Mouse (Mus musculus): ENCODE results near the gene Ugt2b37. TPM values are rescaled to one million over a fixed set of nuclear protein-coding genes. Genes with fewer than 3 reads are reported as not detected.
"Not testable (repeated sequence)": the region's sequence is repeated elsewhere in the genome, so short reads cannot be mapped to it uniquely, and the experiment has no call there.

The Ugt2b37 gene
- polyA plus RNA-seq (2015; fragmentation: Nextera tagmentation; extraction: Ambion mirVana), result not detected in 2 replicates

DNA sequence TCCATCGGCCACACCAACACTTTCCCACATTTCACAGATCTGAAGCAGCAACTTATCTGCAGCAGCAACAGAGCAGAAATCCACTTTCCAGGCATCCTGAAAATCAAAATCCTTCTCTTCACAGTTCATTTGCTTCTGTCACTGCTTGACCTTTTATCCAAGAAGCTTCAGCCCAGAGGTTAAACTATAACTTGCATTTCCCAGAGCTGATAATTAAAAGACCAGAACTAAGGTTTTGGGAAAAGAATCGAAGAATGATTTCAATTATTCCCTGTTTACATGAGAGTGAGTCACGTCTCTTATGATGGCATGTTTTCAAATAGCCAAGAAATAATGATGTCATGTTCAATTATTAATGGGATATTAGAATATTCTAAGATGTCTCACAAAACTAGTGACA is at the start of gene Ugt2b37:
TSS of gene Ugt2b37 (minus strand) at position 129 of the 400 bp plus-strand sequence.
- H3K4me3 ChIP-seq; H3K27me3 ChIP-seq (replicated peaks); H3K4me1 ChIP-seq; H3K27ac ChIP-seq (replicated peaks); H3K36me3 ChIP-seq; H3K9me3 ChIP-seq; H3K4me2 ChIP-seq; ATAC-seq (ENCODE audit: extremely low read depth, insufficient number of reproducible peaks, low FRiP score, low TSS enrichment); H3K9ac ChIP-seq: not testable (repeated sequence)
- 62% methylated on average over 3 of the region's 3 CpGs for WGBS

- H3K4me2 ChIP-seq, result not testable (repeated sequence)
Observed at GRCm38 (mm10) chr5:87286180-87286579, 31.6 kb upstream of the Ugt2b37 start.

DNA sequence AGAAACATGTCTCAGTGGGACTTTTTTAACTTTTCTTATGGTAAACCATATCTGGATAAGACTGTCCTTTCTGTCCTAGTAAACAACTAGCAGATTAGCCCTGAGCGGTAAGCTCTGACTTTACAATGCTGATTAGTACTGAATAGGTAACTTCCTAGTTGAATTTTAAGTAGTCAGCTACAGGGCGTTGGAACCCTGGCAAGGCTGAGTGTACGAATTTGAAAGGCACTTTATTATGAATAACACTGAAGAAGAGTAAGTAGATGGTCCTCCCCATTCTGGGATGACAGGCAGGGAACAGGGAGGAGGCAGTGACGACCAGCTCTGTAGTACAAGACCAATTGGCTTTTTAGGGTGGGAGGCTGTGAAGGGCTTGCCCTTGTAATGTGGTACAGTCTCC is 21.4 kb upstream of the Ugt2b37 start:
- not testable (repeated sequence) for H3K36me3 ChIP-seq; H3K9ac ChIP-seq; H3K27me3 ChIP-seq (replicated peaks); H3K4me1 ChIP-seq; H3K4me3 ChIP-seq; ATAC-seq (ENCODE audit: extremely low read depth, insufficient number of reproducible peaks, low FRiP score, low TSS enrichment); H3K4me2 ChIP-seq; H3K9me3 ChIP-seq; H3K27ac ChIP-seq (replicated peaks)
- WGBS, result 78% methylated on average over 4 of the region's 4 CpGs

More at GRCm38 (mm10) chr5:87286180-87286579, 31.6 kb upstream of the Ugt2b37 start:
- not testable (repeated sequence) for H3K4me1 ChIP-seq; ATAC-seq (ENCODE audit: extremely low read depth, insufficient number of reproducible peaks, low FRiP score, low TSS enrichment); H3K36me3 ChIP-seq; H3K9me3 ChIP-seq; H3K4me3 ChIP-seq; H3K27ac ChIP-seq (replicated peaks); H3K9ac ChIP-seq; H3K27me3 ChIP-seq (replicated peaks)
- WGBS, result 70% methylated on average over 4 of the region's 4 CpGs

GRCm38 (mm10) chr5:87275581-87275980 is 21.0 kb upstream of the Ugt2b37 start:
- no peak overlapping the region for H3K4me3 ChIP-seq
- no peak for ATAC-seq (ENCODE audit: extremely low read depth, insufficient number of reproducible peaks, low FRiP score, low TSS enrichment)
- H3K4me1 ChIP-seq, result no peaks in the 10 kb centered on the region
- H3K27me3 ChIP-seq (replicated peaks), result no peaks in the 10 kb centered on the region
- H3K4me2 ChIP-seq, result no peak overlapping the region
- H3K36me3 ChIP-seq, result no peaks in the 10 kb centered on the region
- peaks cover 9% of the 10 kb centered on the region; the same call in 1 of the 2 replicates for H3K9me3 ChIP-seq
- H3K27ac ChIP-seq (replicated peaks), result no peak overlapping the region
- H3K9ac ChIP-seq, result no peak overlapping the region
- WGBS, result 70% methylated on average over 6 of the region's 6 CpGs

GRCm38 (mm10) chr5:87255831-87256230 is 1.2 kb upstream of the Ugt2b37 start:
- 68% methylated on average over 3 of the region's 3 CpGs for WGBS
- no peak overlapping the region for H3K27ac ChIP-seq (replicated peaks)
- H3K36me3 ChIP-seq, result no peaks in the 10 kb centered on the region
- no peak overlapping the region for H3K9ac ChIP-seq
- no peak overlapping the region for H3K4me3 ChIP-seq
- H3K9me3 ChIP-seq, result no peaks in the 10 kb centered on the region
- no peak for ATAC-seq (ENCODE audit: extremely low read depth, insufficient number of reproducible peaks, low FRiP score, low TSS enrichment)
- H3K4me2 ChIP-seq, result no peak overlapping the region
- no peaks in the 10 kb centered on the region for H3K4me1 ChIP-seq
- no peaks in the 10 kb centered on the region for H3K27me3 ChIP-seq (replicated peaks)

DNA sequence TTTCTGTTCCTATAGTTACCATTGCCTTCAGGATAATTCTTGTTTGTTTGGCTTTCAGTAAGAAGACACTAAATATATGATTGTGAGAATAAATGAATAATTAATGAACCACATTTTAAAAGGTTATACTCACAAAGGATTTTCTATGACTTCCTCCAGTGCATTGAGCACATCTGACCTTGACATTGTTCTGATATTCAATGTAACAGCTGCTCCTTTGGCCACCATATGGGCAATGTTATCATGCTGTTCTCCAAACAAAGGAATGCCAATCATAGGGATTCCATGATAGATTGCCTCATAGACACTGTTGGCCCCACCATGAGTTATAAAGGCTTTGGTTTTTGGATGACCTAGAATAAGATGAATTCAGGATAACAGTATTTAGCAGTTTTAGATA is 12.5 kb downstream of the Ugt2b37 start:
- not testable (repeated sequence) for H3K9ac ChIP-seq; H3K4me2 ChIP-seq; H3K27ac ChIP-seq (replicated peaks); H3K4me3 ChIP-seq; H3K27me3 ChIP-seq (replicated peaks); H3K9me3 ChIP-seq; ATAC-seq (ENCODE audit: extremely low read depth, insufficient number of reproducible peaks, low FRiP score, low TSS enrichment); H3K36me3 ChIP-seq; H3K4me1 ChIP-seq

DNA sequence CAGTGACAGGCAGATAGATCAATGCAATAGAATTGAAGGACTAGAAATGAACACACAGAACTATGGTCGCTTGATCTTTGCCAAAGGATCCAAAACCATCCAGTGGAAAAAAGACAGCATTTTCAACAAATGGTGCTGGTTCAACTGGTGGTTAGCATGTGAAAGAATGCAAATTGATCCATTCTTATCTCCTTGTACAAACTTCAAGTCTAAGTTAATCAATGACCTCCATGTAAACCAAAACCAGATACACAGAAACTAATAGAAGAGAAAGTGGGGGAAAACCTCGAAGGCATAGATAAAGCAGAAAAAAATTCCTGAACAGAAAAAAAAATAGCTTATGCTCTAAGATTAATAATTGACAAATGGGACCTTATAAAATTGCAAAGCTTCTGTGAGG is 58.2 kb downstream of the Ugt2b37 start:
- not testable (repeated sequence) for H3K27ac ChIP-seq (replicated peaks); H3K4me2 ChIP-seq; ATAC-seq (ENCODE audit: extremely low read depth, insufficient number of reproducible peaks, low FRiP score, low TSS enrichment); H3K9me3 ChIP-seq; H3K4me3 ChIP-seq; H3K4me1 ChIP-seq; H3K9ac ChIP-seq; H3K36me3 ChIP-seq; H3K27me3 ChIP-seq (replicated peaks)
- 46% methylated on average over 2 of the region's 2 CpGs for WGBS

Other genes with a start within 250 kb of the Ugt2b37 start
- 0.46 TPM in 1 of 2 replicates, not detected in the other for gene Ugt2b36, start 162.2 kb downstream of the Ugt2b37 start, polyA plus RNA-seq (2015; fragmentation: Nextera tagmentation; extraction: Ambion mirVana)
- 0.28 TPM in 1 of 2 replicates, not detected in the other for gene Ugt2b5, start 114.5 kb downstream of the Ugt2b37 start, polyA plus RNA-seq (2015; fragmentation: Nextera tagmentation; extraction: Ambion mirVana)
- gene Ugt2a3, start 82.4 kb upstream of the Ugt2b37 start, polyA plus RNA-seq (2015; fragmentation: Nextera tagmentation; extraction: Ambion mirVana), result not detected in 2 replicates
- not detected in 2 replicates for gene Ugt2b38, start 169.4 kb upstream of the Ugt2b37 start, polyA plus RNA-seq (2015; fragmentation: Nextera tagmentation; extraction: Ambion mirVana)
- not detected in 2 replicates for gene Ugt2a2, start 227.5 kb upstream of the Ugt2b37 start, polyA plus RNA-seq (2015; fragmentation: Nextera tagmentation; extraction: Ambion mirVana)
- not detected in 2 replicates for gene Gm43638, start 232.0 kb upstream of the Ugt2b37 start, polyA plus RNA-seq (2015; fragmentation: Nextera tagmentation; extraction: Ambion mirVana)
- not detected in 2 replicates for gene Ugt2a1, start 236.1 kb upstream of the Ugt2b37 start, polyA plus RNA-seq (2015; fragmentation: Nextera tagmentation; extraction: Ambion mirVana)

All from heart, embryonic 13.5 days (tissue).